ENCODE assay signal across 9 mouse cellular contexts in the genomic region with DNA sequence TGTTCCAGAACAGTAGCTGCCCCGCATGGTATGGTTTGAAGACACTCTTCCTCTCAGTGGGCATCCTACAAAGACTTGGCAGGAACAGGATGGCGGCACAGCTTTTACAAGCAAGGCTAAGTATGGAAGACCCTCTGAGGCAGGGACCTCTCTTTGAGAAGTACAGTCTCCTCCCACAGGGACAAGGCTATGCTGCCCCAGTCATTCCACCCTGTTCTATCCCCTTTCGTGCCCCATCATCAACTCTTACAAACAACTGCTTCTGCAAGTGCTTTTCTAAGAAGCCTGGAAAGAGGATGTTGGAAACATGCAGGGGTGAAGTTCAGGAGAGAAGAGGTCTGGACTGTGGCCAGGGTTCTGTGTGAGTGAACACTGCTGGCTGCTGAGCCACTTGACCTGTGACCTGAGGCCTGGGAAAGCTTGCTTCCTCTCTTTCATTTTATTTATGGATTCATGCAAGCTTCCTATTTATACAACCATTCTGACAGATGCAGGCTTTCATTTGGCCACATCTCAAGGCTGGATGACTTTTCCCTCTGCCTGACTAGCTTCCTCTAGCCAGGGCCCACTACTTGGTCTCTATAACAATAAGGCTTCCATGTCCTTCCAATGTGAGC.
DNase-seq lines count a peak whose midpoint lies in the region; ATAC-seq and TF ChIP-seq lines count a peak whose summit lies in the region.
"Had no signal": no experiment of that assay in that cellular context is flagged by ENCODE, and none has a peak within 500 bp of the region (broad histone marks: within the 10 kb centered on the region; RNA-seq: fewer than 3 reads in every experiment).

No protein-coding gene starts in this region.

- TF ChIP-seq CTCF in intestine, postnatal 0 days (IDR thresholded peaks at IDR 0.05; ENCODE audit: low read depth) = no peak

- H3K27ac ChIP-seq in intestine, embryonic 14.5 days (ENCODE audit: low read depth) = peak overlapping the region; percentile 34
- no peak overlapping the region for H3K27ac ChIP-seq in intestine, postnatal 0 days (ENCODE audit: low read depth, low read length)
- no peak overlapping the region for H3K27ac ChIP-seq in midbrain, embryonic 11.5 days (ENCODE audit: low read depth, low read length)
- no peak overlapping the region for H3K27ac ChIP-seq in forebrain, embryonic 13.5 days

- no peak overlapping the region for H3K9ac ChIP-seq in intestine, embryonic 14.5 days (ENCODE audit: low read length)
- H3K9ac ChIP-seq in intestine, postnatal 0 days (ENCODE audit: low read depth, low read length) = no peak overlapping the region
- H3K9ac ChIP-seq in midbrain, embryonic 11.5 days (ENCODE audit: low read length) = no peak overlapping the region
- no peak overlapping the region for H3K9ac ChIP-seq in forebrain, embryonic 13.5 days

- H3K36me3 ChIP-seq in intestine, embryonic 14.5 days (ENCODE audit: control insufficient read depth, insufficient read depth, low read length) = no peaks in the 10 kb centered on the region
- H3K36me3 ChIP-seq in intestine, postnatal 0 days (ENCODE audit: control insufficient read depth, insufficient read depth) = no peaks in the 10 kb centered on the region
- no peaks in the 10 kb centered on the region for H3K36me3 ChIP-seq in midbrain, embryonic 11.5 days (ENCODE audit: control insufficient read depth, insufficient read depth, low read length)
- H3K36me3 ChIP-seq in forebrain, embryonic 13.5 days (ENCODE audit: poor library complexity, severe bottlenecking) = no peaks in the 10 kb centered on the region

- ATAC-seq in intestine, embryonic 14.5 days (replicated peaks; ENCODE audit: low FRiP score, low TSS enrichment, low read depth) = peak; percentile 62
- ATAC-seq in intestine, postnatal 0 days = no peak
- no peak for ATAC-seq in midbrain, embryonic 11.5 days (ENCODE audit: low FRiP score)
- ATAC-seq in forebrain, embryonic 13.5 days = no peak

- peaks cover 18% of the 10 kb centered on the region for H3K4me1 ChIP-seq in intestine, embryonic 14.5 days (replicated peaks; ENCODE audit: control insufficient read depth, insufficient read depth, low read length)
- no peaks in the 10 kb centered on the region; the same call in 1 of the 2 replicates for H3K4me1 ChIP-seq in intestine, postnatal 0 days (replicated peaks; ENCODE audit: control insufficient read depth, insufficient read depth, low read length)
- no peaks in the 10 kb centered on the region for H3K4me1 ChIP-seq in midbrain, embryonic 11.5 days (ENCODE audit: control insufficient read depth, insufficient read depth, low read length)
- H3K4me1 ChIP-seq in forebrain, embryonic 13.5 days = no peaks in the 10 kb centered on the region

- intact Hi-C loops in gastrocnemius, postnatal 14 days (cut with DNase I; ENCODE audit: low total_unique reads) = no loop called here

- WGBS in intestine, embryonic 14.5 days = 54% methylated on average over 3 of the region's 3 CpGs
- WGBS in intestine, postnatal 0 days = 70% methylated on average over 3 of the region's 3 CpGs
- WGBS in midbrain, embryonic 11.5 days = 90% methylated on average over 3 of the region's 3 CpGs
- WGBS in forebrain, embryonic 13.5 days = 92% methylated on average over 3 of the region's 3 CpGs

- DNase-seq in intestine, embryonic 14.5 days (ENCODE audit: low spot score) = peak; percentile 80
- DNase-seq in gastrocnemius, postnatal 14 days = peak; percentile 63
- peak; percentile 85 for DNase-seq in kidney, adult 9 months
- DNase-seq in mesoderm, embryonic 11.5 days (ENCODE audit: low read depth, low spot score) = peak; percentile 31
- DNase-seq in cerebellum, adult 9-10 months = no peak
- no peak for DNase-seq in midbrain, embryonic 11.5 days (ENCODE audit: low spot score, missing footprints)

- no peak overlapping the region for H3K4me2 ChIP-seq in intestine, embryonic 14.5 days (ENCODE audit: low read length)
- no peak overlapping the region for H3K4me2 ChIP-seq in intestine, postnatal 0 days (replicated peaks; ENCODE audit: low read depth)
- no peak overlapping the region for H3K4me2 ChIP-seq in midbrain, embryonic 11.5 days
- H3K4me2 ChIP-seq in forebrain, embryonic 13.5 days = no peak overlapping the region

- peaks cover 14% of the 10 kb centered on the region; the same call in 1 of the 2 replicates for H3K9me3 ChIP-seq in intestine, embryonic 14.5 days (ENCODE audit: control insufficient read depth, low read length)
- peaks cover 5% of the 10 kb centered on the region; the same call in 1 of the 2 replicates for H3K9me3 ChIP-seq in intestine, postnatal 0 days (ENCODE audit: control insufficient read depth)
- H3K9me3 ChIP-seq in midbrain, embryonic 11.5 days (ENCODE audit: control insufficient read depth, low read length) = peaks cover 7% of the 10 kb centered on the region; the same call in 1 of the 2 replicates
- H3K9me3 ChIP-seq in forebrain, embryonic 13.5 days (replicated peaks) = peaks cover 17% of the 10 kb centered on the region

- H3K4me3 ChIP-seq in intestine, embryonic 14.5 days (ENCODE audit: low read depth, low read length) = no peak overlapping the region
- no peak overlapping the region for H3K4me3 ChIP-seq in intestine, postnatal 0 days (ENCODE audit: low read depth, low read length)
- no peak overlapping the region for H3K4me3 ChIP-seq in midbrain, embryonic 11.5 days (ENCODE audit: low read depth, low read length)
- H3K4me3 ChIP-seq in forebrain, embryonic 13.5 days = no peak overlapping the region
- H3K4me3 ChIP-seq: myocyte had no signal

- no peaks in the 10 kb centered on the region for H3K27me3 ChIP-seq in intestine, embryonic 14.5 days (replicated peaks; ENCODE audit: control insufficient read depth, insufficient read depth, low read length)
- no peaks in the 10 kb centered on the region for H3K27me3 ChIP-seq in intestine, postnatal 0 days (replicated peaks; ENCODE audit: control insufficient read depth, insufficient read depth, low read length)
- no peaks in the 10 kb centered on the region for H3K27me3 ChIP-seq in midbrain, embryonic 11.5 days (ENCODE audit: control insufficient read depth, insufficient read depth, low read length)
- H3K27me3 ChIP-seq in forebrain, embryonic 13.5 days = no peaks in the 10 kb centered on the region

Comparison
In these comparisons a context has a peak if more than half of its experiments do, and no peak if none do; other contexts are left out.
1. DNase-seq: peak in intestine, embryonic 14.5 days (single experiment), gastrocnemius, postnatal 14 days (single experiment), kidney, adult 9 months (single experiment) and mesoderm, embryonic 11.5 days (single experiment); none in cerebellum, adult 9-10 months (single experiment) and midbrain, embryonic 11.5 days (single experiment).